Mouse (Mus musculus) liver, adult (tissue): ENCODE measurements around the gene Kctd13.

ENCODE experiments used
- GATA4 ChIP-seq: IDR thresholded peaks from 2 replicates; pipeline ENCODE4 v1.6.1; 2014; ENCODE audit warnings: mild to moderate bottlenecking, low read length; ENCODE audit not compliant: insufficient replicate concordance

Gene Kctd13

GRCm38 (mm10) chr7:126923999-126924398 lies 4.7 kb upstream of the Kctd13 start:
- TF ChIP-seq GATA4, result no peak; the same call in 1 of the 2 replicates

- TF ChIP-seq GATA4, result no peak
Measured at GRCm38 (mm10) chr7:126926299-126926698, 2.4 kb upstream of the Kctd13 start.

- TF ChIP-seq GATA4, result no peak
Measured at GRCm38 (mm10) chr7:126929046-126929445, 367 bp downstream of the Kctd13 start.

GRCm38 (mm10) chr7:126932652-126933051 lies 4.0 kb downstream of the Kctd13 start:
- no peak for TF ChIP-seq GATA4

GRCm38 (mm10) chr7:126941171-126941570 lies 12.5 kb downstream of the Kctd13 start:
- TF ChIP-seq GATA4, result no peak

- TF ChIP-seq GATA4, result no peak
Measured at GRCm38 (mm10) chr7:126941801-126942200, 13.1 kb downstream of the Kctd13 start.

- TF ChIP-seq GATA4, result no peak
Measured at GRCm38 (mm10) chr7:126946530-126946929, 17.9 kb downstream of the Kctd13 start.

- TF ChIP-seq GATA4, result no peak
Measured at GRCm38 (mm10) chr7:126948626-126949025, 19.9 kb downstream of the Kctd13 start.

- TF ChIP-seq GATA4, result no peak
Measured at GRCm38 (mm10) chr7:126949403-126949792, 20.7 kb downstream of the Kctd13 start, which contains the start of gene Asphd1. Gene Asphd1 (minus strand): TSS chr7:126949582.

- peak; percentile 23; the same call in 1 of the 2 replicates for TF ChIP-seq GATA4
Measured at GRCm38 (mm10) chr7:126949793-126950646, 21.3 kb downstream of the Kctd13 start, which contains the start of gene Sez6l2. Gene Sez6l2 (plus strand): TSS chr7:126950563.

GRCm38 (mm10) chr7:126950647-126951615 lies 22.3 kb downstream of the Kctd13 start:
- TF ChIP-seq GATA4, result no peak

GRCm38 (mm10) chr7:126951741-126952140 lies 23.1 kb downstream of the Kctd13 start:
- TF ChIP-seq GATA4, result no peak

- TF ChIP-seq GATA4, result no peak
Measured at GRCm38 (mm10) chr7:126952646-126953045, 24.0 kb downstream of the Kctd13 start.

- no peak for TF ChIP-seq GATA4
Measured at GRCm38 (mm10) chr7:126955125-126955524, 26.4 kb downstream of the Kctd13 start.

- no peak for TF ChIP-seq GATA4
Measured at GRCm38 (mm10) chr7:126959780-126960179, 31.1 kb downstream of the Kctd13 start.

- TF ChIP-seq GATA4, result no peak
Measured at GRCm38 (mm10) chr7:126961095-126961494, 32.4 kb downstream of the Kctd13 start.

- TF ChIP-seq GATA4, result no peak
Measured at GRCm38 (mm10) chr7:126961965-126962364, 33.3 kb downstream of the Kctd13 start.
